Mouse (Mus musculus) MEL (cell line): ENCODE results near the gene Lhfpl2. TPM values are rescaled to one million over a fixed set of nuclear protein-coding genes. Genes with fewer than 3 reads are reported as not detected.

ENCODE experiments used
- DNase-seq: peaks from one replicate; pipeline ENCODE4 v3.0.0; 2011; ENCODE audit warnings: low read depth, low spot score
- H3K27ac ChIP-seq: 2 replicates; pipeline ENCODE4 v1.5.1; 2012; ENCODE audit warnings: low read depth, mild to moderate bottlenecking, control low read depth, low read length, moderate library complexity; ENCODE audit not compliant: control insufficient read depth
- H3K27me3 ChIP-seq, 2 experiments: fragments of 150-350 bp in 1 of 2; sonication (generic) in 1 of 2; 2 replicates each; pipeline ENCODE4 v1.6.1; 2012; ENCODE audit warnings: low read length in 2 of 2, mild to moderate bottlenecking in 2 of 2, improper control_type of control experiment in 1 of 2, moderate library complexity in 1 of 2; ENCODE audit not compliant: insufficient read depth in 2 of 2, control insufficient read depth in 1 of 2
- H3K36me3 ChIP-seq, 2 experiments: 2 replicates each; pipeline ENCODE4 v1.6.1; 2012 to 2014; ENCODE audit warnings: low read length in 2 of 2, improper control_type of control experiment in 1 of 2, inconsistent platforms in 1 of 2, mild to moderate bottlenecking in 1 of 2; ENCODE audit not compliant: insufficient read depth in 2 of 2, control insufficient read depth in 1 of 2
- H3K4me1 ChIP-seq, 2 experiments: fragments of 150-350 bp in 1 of 2; sonication (generic) in 1 of 2; 2 replicates each; pipeline ENCODE4 v1.6.1; 2012; ENCODE audit warnings: low read length in 2 of 2, improper control_type of control experiment in 1 of 2, mild to moderate bottlenecking in 1 of 2; ENCODE audit not compliant: insufficient read depth in 2 of 2, control insufficient read depth in 1 of 2
- H3K4me3 ChIP-seq, 2 experiments: fragments of 150-350 bp in 1 of 2; sonication (generic) in 1 of 2; 2 replicates each; pipeline ENCODE4 v1.5.1; 2012; ENCODE audit warnings: low read depth in 2 of 2, low read length in 2 of 2, mild to moderate bottlenecking in 2 of 2, moderate library complexity in 2 of 2, control low read depth in 1 of 2, improper control_type of control experiment in 1 of 2; ENCODE audit not compliant: control insufficient read depth in 1 of 2, insufficient read depth in 1 of 2
- H3K79me2 ChIP-seq: 2 replicates; pipeline ENCODE4 v1.6.1; 2012; ENCODE audit warnings: mild to moderate bottlenecking, low read length, moderate library complexity; ENCODE audit not compliant: control insufficient read depth, poor library complexity, insufficient read depth
- H3K9ac ChIP-seq: 2 replicates; pipeline ENCODE4 v1.6.1; 2012; ENCODE audit warnings: low read depth, mild to moderate bottlenecking, control low read depth, low read length, moderate library complexity; ENCODE audit not compliant: control insufficient read depth, poor library complexity, severe bottlenecking
- H3K9me3 ChIP-seq: fragments of 150-350 bp; sonication (generic); replicated peaks from 2 replicates; pipeline ENCODE4 v1.6.1; 2012; ENCODE audit warnings: mild to moderate bottlenecking, low read length, improper control_type of control experiment, moderate library complexity; ENCODE audit not compliant: insufficient read depth
- BHLHE40 ChIP-seq: IDR thresholded peaks from 2 replicates; pipeline ENCODE4 v1.6.1; 2012; ENCODE audit warnings: low read depth, mild to moderate bottlenecking, inconsistent platforms, low read length, improper control_type of control experiment, borderline replicate concordance
- CHD1 ChIP-seq: IDR thresholded peaks from 2 replicates; pipeline ENCODE4 v1.6.1; 2012; ENCODE audit warnings: low read depth, mild to moderate bottlenecking, inconsistent platforms, low read length, improper control_type of control experiment
- EP300 ChIP-seq, 2 experiments: IDR thresholded peaks; 2 replicates each; pipeline ENCODE4 v1.6.1; 2011; ENCODE audit warnings: improper control_type of control experiment in 2 of 2, low read length in 2 of 2, low read depth in 1 of 2, mild to moderate bottlenecking in 1 of 2
- GABPA ChIP-seq: IDR thresholded peaks from 2 replicates; pipeline ENCODE4 v1.6.1; 2012; ENCODE audit warnings: low read depth, mild to moderate bottlenecking, inconsistent platforms, low read length, improper control_type of control experiment, moderate library complexity
- GATA1 ChIP-seq: IDR thresholded peaks from 2 replicates; pipeline ENCODE4 v1.6.1; 2011; ENCODE audit warnings: low read depth, low read length, improper control_type of control experiment
- MEF2A ChIP-seq: IDR thresholded peaks from 2 replicates; pipeline ENCODE4 v1.6.1; 2014; ENCODE audit warnings: low read depth, mild to moderate bottlenecking, inconsistent platforms, low read length, improper control_type of control experiment; ENCODE audit not compliant: poor library complexity, insufficient replicate concordance, severe bottlenecking; ENCODE audit errors: extremely low read depth
- MXI1 ChIP-seq: IDR thresholded peaks from 2 replicates; pipeline ENCODE4 v1.6.1; 2011; ENCODE audit warnings: mild to moderate bottlenecking, low read depth, low read length, improper control_type of control experiment
- MYB ChIP-seq: IDR thresholded peaks from 2 replicates; pipeline ENCODE4 v1.6.1; 2011; ENCODE audit warnings: mild to moderate bottlenecking, low read depth, low read length, improper control_type of control experiment
- MYC ChIP-seq: IDR thresholded peaks from 2 replicates; pipeline ENCODE4 v1.6.1; 2011; ENCODE audit warnings: low read depth, mild to moderate bottlenecking, low read length, improper control_type of control experiment, moderate library complexity
- NELFE ChIP-seq: IDR thresholded peaks from 2 replicates; pipeline ENCODE4 v1.6.1; 2011; ENCODE audit warnings: low read depth, low read length, improper control_type of control experiment
- NRF1 ChIP-seq: IDR thresholded peaks from 2 replicates; pipeline ENCODE4 v1.6.1; 2014; ENCODE audit warnings: low read depth, mild to moderate bottlenecking, inconsistent platforms, low read length, improper control_type of control experiment, moderate library complexity; ENCODE audit not compliant: poor library complexity, insufficient read depth, severe bottlenecking
- POLR2A ChIP-seq, 2 experiments: IDR thresholded peaks; 2 replicates each; pipeline ENCODE4 v1.6.1; 2011 to 2012; ENCODE audit warnings: low read length in 2 of 2, mild to moderate bottlenecking in 2 of 2, control low read depth in 1 of 2, improper control_type of control experiment in 1 of 2, low read depth in 1 of 2, moderate library complexity in 1 of 2; ENCODE audit not compliant: control insufficient read depth in 1 of 2, insufficient read depth in 1 of 2, poor library complexity in 1 of 2
- POLR2AphosphoS5 ChIP-seq: IDR thresholded peaks from 2 replicates; pipeline ENCODE4 v1.6.1; 2012; ENCODE audit warnings: low read depth, borderline replicate concordance, mild to moderate bottlenecking, inconsistent platforms, low read length, moderate library complexity, mixed read lengths
- RAD21 ChIP-seq: IDR thresholded peaks from 2 replicates; pipeline ENCODE4 v1.6.1; 2011; ENCODE audit warnings: mild to moderate bottlenecking, low read depth, low read length, improper control_type of control experiment
- RCOR1 ChIP-seq: IDR thresholded peaks from 2 replicates; pipeline ENCODE4 v1.6.1; 2012; ENCODE audit warnings: low read depth, mild to moderate bottlenecking, inconsistent platforms, low read length, improper control_type of control experiment
- SMC3 ChIP-seq: IDR thresholded peaks from 2 replicates; pipeline ENCODE4 v1.6.1; 2011; ENCODE audit warnings: low read depth, low read length, improper control_type of control experiment
- TAL1 ChIP-seq: IDR thresholded peaks from 2 replicates; pipeline ENCODE4 v1.6.1; 2012; ENCODE audit warnings: mild to moderate bottlenecking, inconsistent platforms, low read length, moderate library complexity, mixed read lengths
- USF1 ChIP-seq: IDR thresholded peaks from 2 replicates; pipeline ENCODE4 v1.6.1; 2014; ENCODE audit warnings: low read depth, mild to moderate bottlenecking, inconsistent platforms, low read length, improper control_type of control experiment, moderate library complexity
- USF2 ChIP-seq, 2 experiments: IDR thresholded peaks; 2 replicates each; pipeline ENCODE4 v1.6.1; 2011 to 2012; ENCODE audit warnings: improper control_type of control experiment in 2 of 2, low read length in 2 of 2, borderline replicate concordance in 1 of 2, inconsistent platforms in 1 of 2, low read depth in 1 of 2, mild to moderate bottlenecking in 1 of 2; ENCODE audit not compliant: insufficient read depth in 1 of 2
- ZMIZ1 ChIP-seq: IDR thresholded peaks from 2 replicates; pipeline ENCODE4 v1.6.1; 2012; ENCODE audit warnings: low read depth, mild to moderate bottlenecking, inconsistent platforms, low read length, improper control_type of control experiment, moderate library complexity
- polyA plus RNA-seq, 2 experiments: library from polyadenylated mRNA; stranded (reverse) in 1 of 2; unstranded in 1 of 2; fragments of >175 nt in 1 of 2; fragments of >200 nt in 1 of 2; gene quantifications; 2 replicates each; pipeline versions ENCODE4 v1.2.1 to v1.2.4; 2012; ENCODE audit warnings: low replicate concordance in 2 of 2, low read depth in 1 of 2; ENCODE audit not compliant: insufficient read length in 2 of 2, insufficient read depth in 1 of 2, missing spikeins in 1 of 2
- total RNA-seq: library from RNA; depleted of rRNA; stranded (reverse); fragments of 300-350 nt; gene quantifications from 2 replicates; pipeline ENCODE4 v1.2.3, GENCODE M21; 2012

Lhfpl2 gene
- total and polyA plus RNA-seq, 3 experiments = 24.5 to 30.2 TPM; not detected in 1

DNA sequence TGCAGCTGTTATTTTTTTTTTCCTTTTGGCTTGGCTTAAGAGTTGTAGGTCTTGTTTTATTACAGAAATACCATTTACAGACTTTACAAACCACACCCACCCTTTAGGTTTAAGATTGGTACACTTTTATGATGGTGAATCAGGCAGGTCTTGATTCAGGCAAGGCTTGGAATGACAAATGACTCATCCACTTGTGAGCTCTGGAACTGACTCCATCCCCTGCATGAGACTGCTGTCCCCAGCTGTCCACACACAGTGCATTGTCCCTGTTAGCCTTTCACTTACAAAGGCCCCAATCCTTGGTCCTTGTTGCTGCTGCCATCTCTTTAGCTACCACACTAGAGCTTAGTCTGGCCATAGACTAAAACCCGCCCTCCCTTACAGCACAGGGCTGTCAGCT lies 132.8 kb downstream of the Lhfpl2 start:
- Histone ChIP-seq H3K4me3 (no peak overlapping the region), H3K9ac (no peak overlapping the region), H3K9me3 (no peaks in the 10 kb centered on the region), H3K36me3 (peaks cover 2 to 11% of the 10 kb centered on the region in 2 experiments; a peak in 3 of 4 replicates), H3K27me3 (no peaks in the 10 kb centered on the region), H3K27ac (no peak overlapping the region), H3K4me1 (peaks cover 0 to 6% of the 10 kb centered on the region in 2 experiments; a peak in 2 of 4 replicates), H3K79me2 (peaks cover 30% of the 10 kb centered on the region)
- TF ChIP-seq NELFE (no peak), MYC (no peak), RAD21 (no peak), POLR2AphosphoS5 (no peak), BHLHE40 (no peak), SMC3 (no peak), NRF1 (no peak), USF1 (no peak), USF2 (IDR thresholded peaks at IDR 0.05; ENCODE audit: borderline replicate concordance in 1 of 2, insufficient read depth in 1 of 2, low read depth in 1 of 2, low read length in 2 of 2) (no peak), GATA1 (no peak), MEF2A (no peak)
- no peak for DNase-seq

DNA sequence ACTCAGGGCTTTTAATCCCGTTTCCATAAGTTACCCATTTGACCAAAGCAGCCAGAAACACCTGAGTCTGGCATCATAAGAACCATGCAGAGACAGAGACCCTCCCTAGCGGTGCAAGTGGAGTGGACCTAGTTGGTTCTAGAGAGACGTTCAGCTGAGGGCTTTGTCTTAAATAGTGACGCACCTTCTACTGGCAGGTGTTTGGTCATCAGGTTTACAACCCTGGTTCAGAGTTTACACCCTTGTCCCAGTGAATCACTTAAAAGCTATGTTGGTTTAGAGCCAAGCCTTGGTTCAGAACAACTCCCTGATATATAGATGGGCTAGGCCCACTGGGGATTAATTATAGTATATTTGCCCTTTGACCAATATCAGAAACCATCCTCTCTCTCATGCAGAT lies 135.6 kb downstream of the Lhfpl2 start:
- Histone ChIP-seq H3K9ac (no peak overlapping the region), H3K4me1 (peaks cover 0 to 2% of the 10 kb centered on the region in 2 experiments; a peak in 1 of 4 replicates), H3K4me3 (no peak overlapping the region), H3K27ac (no peak overlapping the region)
- no peak for TF ChIP-seq GATA1
- TF ChIP-seq POLR2A (IDR thresholded peaks at IDR 0.05; ENCODE audit: control insufficient read depth in 1 of 2, insufficient read depth in 1 of 2, low read depth in 1 of 2, low read length in 2 of 2, poor library complexity in 1 of 2) = no peak
- no peak for TF ChIP-seq CHD1
- TF ChIP-seq POLR2AphosphoS5 = no peak
- TF ChIP-seq BHLHE40 = no peak
- no peak for TF ChIP-seq MYB
- TF ChIP-seq EP300 (IDR thresholded peaks at IDR 0.05; ENCODE audit: low read depth in 1 of 2, low read length in 2 of 2) = no peak
- no peak for TF ChIP-seq MXI1
- no peak for TF ChIP-seq ZMIZ1
- no peak for TF ChIP-seq GABPA
- no peak for TF ChIP-seq RCOR1
- no peak for TF ChIP-seq TAL1
- no peak for TF ChIP-seq NELFE
- TF ChIP-seq, all 39 proteins: peak for 0
- Histone ChIP-seq H3K36me3 (peaks cover 0 to 13% of the 10 kb centered on the region in 2 experiments; a peak in 2 of 4 replicates), H3K27me3 (no peaks in the 10 kb centered on the region), H3K9me3 (no peaks in the 10 kb centered on the region), H3K79me2 (peaks cover 10% of the 10 kb centered on the region; the same call in 1 of the 2 replicates)
- DNase-seq = no peak
